11 mouse cellular contexts compared by ENCODE assay signal in genomic region chr6:146208983-146209382, GRCm38 (mm10).
DNase-seq lines count a peak whose midpoint lies in the region; ATAC-seq lines count a peak whose summit lies in the region.
"Had no signal": no experiment of that assay in that cellular context is flagged by ENCODE, and none has a peak within 500 bp of the region (broad histone marks: within the 10 kb centered on the region; RNA-seq: fewer than 3 reads in every experiment).

No protein-coding gene starts in this region.

- ATAC-seq in heart, embryonic 11.5 days (replicated peaks; ENCODE audit: insufficient number of reproducible peaks, low FRiP score, low TSS enrichment), result peak; percentile 36; the same call in 1 of the 2 replicates
- no peak for ATAC-seq in forebrain, embryonic 11.5 days (replicated peaks; ENCODE audit: low FRiP score)
- no peak for ATAC-seq in neural tube, embryonic 15.5 days (ENCODE audit: low FRiP score)
- ATAC-seq: forebrain, embryonic 15.5 days had no signal

- 48% methylated on average over 6 of the region's 6 CpGs for WGBS in heart, embryonic 11.5 days (ENCODE audit: insufficient replicate concordance)
- WGBS in macrophage (ENCODE audit: missing documents), result 13% methylated on average over 6 of the region's 6 CpGs
- WGBS in forebrain, embryonic 11.5 days, result 77% methylated on average over 6 of the region's 6 CpGs
- WGBS in neural tube, embryonic 15.5 days, result 75% methylated on average over 6 of the region's 6 CpGs

- H3K4me3 ChIP-seq in heart, embryonic 11.5 days (ENCODE audit: low read depth, low read length), result no peak overlapping the region
- H3K4me3 ChIP-seq in macrophage (ENCODE audit: inconsistent target), result no peak overlapping the region
- H3K4me3 ChIP-seq in forebrain, embryonic 11.5 days (ENCODE audit: low read depth, low read length), result no peak overlapping the region
- no peak overlapping the region for H3K4me3 ChIP-seq in neural tube, embryonic 15.5 days (replicated peaks)
- H3K4me3 ChIP-seq: forebrain, embryonic 15.5 days; liver, embryonic 13.5 days; stomach, embryonic 15.5 days had no signal

- no peaks in the 10 kb centered on the region; the same call in 1 of the 2 replicates for H3K4me1 ChIP-seq in heart, embryonic 11.5 days (ENCODE audit: control insufficient read depth, insufficient read depth, low read length)
- H3K4me1 ChIP-seq in forebrain, embryonic 11.5 days (replicated peaks; ENCODE audit: control insufficient read depth, insufficient read depth, low read length), result no peaks in the 10 kb centered on the region
- peaks cover 4% of the 10 kb centered on the region; the same call in 1 of the 2 replicates for H3K4me1 ChIP-seq in neural tube, embryonic 15.5 days
- H3K4me1 ChIP-seq: forebrain, embryonic 15.5 days; stomach, embryonic 15.5 days had no signal

- no peak overlapping the region for H3K9ac ChIP-seq in heart, embryonic 11.5 days (ENCODE audit: low read depth, low read length)
- no peak overlapping the region for H3K9ac ChIP-seq in forebrain, embryonic 11.5 days (ENCODE audit: low read length)
- H3K9ac ChIP-seq in neural tube, embryonic 15.5 days (replicated peaks), result no peak overlapping the region
- H3K9ac ChIP-seq: forebrain, embryonic 15.5 days; liver, embryonic 13.5 days; stomach, embryonic 15.5 days had no signal

- DNase-seq in layer of hippocampus, adult 11-12 months (ENCODE audit: low spot score), result peak; percentile 44
- DNase-seq in layer of hippocampus, adult 18-20 months (ENCODE audit: low spot score in 2 of 2), result no peak
- peak; percentile 53 for DNase-seq in kidney, adult 9 months
- DNase-seq in forebrain, embryonic 11.5 days (ENCODE audit: low spot score), result no peak
- no peak for DNase-seq in cerebellum, postnatal 25 days
- DNase-seq: liver, embryonic 13.5 days had no signal

- no peak overlapping the region for H3K4me2 ChIP-seq in heart, embryonic 11.5 days
- H3K4me2 ChIP-seq in forebrain, embryonic 11.5 days (ENCODE audit: low read depth, low read length, severe bottlenecking), result no peak overlapping the region
- no peak overlapping the region for H3K4me2 ChIP-seq in neural tube, embryonic 15.5 days
- H3K4me2 ChIP-seq: forebrain, embryonic 15.5 days; liver, embryonic 13.5 days; stomach, embryonic 15.5 days had no signal

- no peaks in the 10 kb centered on the region for H3K9me3 ChIP-seq in heart, embryonic 11.5 days (replicated peaks; ENCODE audit: control insufficient read depth, low read length)
- no peaks in the 10 kb centered on the region for H3K9me3 ChIP-seq in forebrain, embryonic 11.5 days (ENCODE audit: control insufficient read depth, low read length)
- H3K9me3 ChIP-seq in neural tube, embryonic 15.5 days (replicated peaks), result no peaks in the 10 kb centered on the region
- H3K9me3 ChIP-seq: forebrain, embryonic 15.5 days; liver, embryonic 13.5 days; stomach, embryonic 15.5 days had no signal

- no peak overlapping the region for H3K27ac ChIP-seq in heart, embryonic 11.5 days (ENCODE audit: low read depth, low read length)
- H3K27ac ChIP-seq in macrophage, result peak overlapping the region; percentile 87
- no peak overlapping the region for H3K27ac ChIP-seq in forebrain, embryonic 11.5 days (ENCODE audit: low read depth, low read length)
- no peak overlapping the region for H3K27ac ChIP-seq in neural tube, embryonic 15.5 days (replicated peaks)
- H3K27ac ChIP-seq: forebrain, embryonic 15.5 days; liver, embryonic 13.5 days; stomach, embryonic 15.5 days had no signal

- H3K36me3 ChIP-seq in heart, embryonic 11.5 days (ENCODE audit: control insufficient read depth, insufficient read depth, low read length), result no peaks in the 10 kb centered on the region
- no peaks in the 10 kb centered on the region for H3K36me3 ChIP-seq in macrophage (ENCODE audit: inconsistent target)
- H3K36me3 ChIP-seq in forebrain, embryonic 11.5 days (ENCODE audit: control insufficient read depth, insufficient read depth, low read length), result no peaks in the 10 kb centered on the region
- H3K36me3 ChIP-seq in neural tube, embryonic 15.5 days, result no peaks in the 10 kb centered on the region
- H3K36me3 ChIP-seq: forebrain, embryonic 15.5 days; liver, embryonic 13.5 days; stomach, embryonic 15.5 days had no signal

- no peaks in the 10 kb centered on the region for H3K27me3 ChIP-seq in heart, embryonic 11.5 days (ENCODE audit: control insufficient read depth, insufficient read depth, low read length)
- no peaks in the 10 kb centered on the region for H3K27me3 ChIP-seq in forebrain, embryonic 11.5 days (ENCODE audit: control insufficient read depth, insufficient read depth, low read length)
- H3K27me3 ChIP-seq in neural tube, embryonic 15.5 days (replicated peaks), result no peaks in the 10 kb centered on the region
- H3K27me3 ChIP-seq: forebrain, embryonic 15.5 days; liver, embryonic 13.5 days; stomach, embryonic 15.5 days had no signal

- no peaks in the 10 kb centered on the region for H3K79me2 ChIP-seq in macrophage (ENCODE audit: inconsistent target)

Comparison
In these comparisons a context has a peak if more than half of its experiments do, and no peak if none do; other contexts are left out.
1. DNase-seq: peak in layer of hippocampus, adult 11-12 months (single experiment) and kidney, adult 9 months (single experiment); none in layer of hippocampus, adult 18-20 months (0 of 2), forebrain, embryonic 11.5 days (single experiment) and cerebellum, postnatal 25 days (0 of 2).